Mouse (Mus musculus): ENCODE measurements around the gene Rora.

- TF ChIP-seq MAX (IDR thresholded peaks at IDR 0.05): no peak
- no peak for TF ChIP-seq CTCF (IDR thresholded peaks at IDR 0.05; ENCODE audit: control insufficient read depth, insufficient read depth, insufficient read length)
- no peak for TF ChIP-seq MYOD1 (IDR thresholded peaks at IDR 0.05; ENCODE audit: control insufficient read depth, insufficient read length, low read depth)
- no peak for TF ChIP-seq MYOG (IDR thresholded peaks at IDR 0.05; ENCODE audit: control insufficient read depth, extremely low read depth, insufficient read length)
- TF ChIP-seq USF1 (IDR thresholded peaks at IDR 0.05; ENCODE audit: low read depth): no peak
- no peak for TF ChIP-seq CEBPB (IDR thresholded peaks at IDR 0.05; ENCODE audit: low read depth)
These were observed 641.3 kb downstream of the Rora start for GRCm38 (mm10) chr9:69294856-69295255.
